Mouse (Mus musculus) ES-E14 (cell line): ENCODE results near the gene Ube2k.

Source experiments
- CHD2 ChIP-seq: IDR thresholded peaks from 2 replicates; pipeline ENCODE4 v1.6.1; 2014; ENCODE audit warnings: mild to moderate bottlenecking, low read depth, low read length, inconsistent platforms
- HCFC1 ChIP-seq: IDR thresholded peaks from 2 replicates; pipeline ENCODE4 v1.6.1; 2012; ENCODE audit warnings: low read length, inconsistent platforms, borderline replicate concordance; ENCODE audit not compliant: insufficient read depth
- MAFK ChIP-seq: IDR thresholded peaks from 2 replicates; pipeline ENCODE4 v1.6.1; 2014; ENCODE audit warnings: mild to moderate bottlenecking, low read depth, low read length, inconsistent platforms; ENCODE audit not compliant: insufficient read depth
- ZC3H11A ChIP-seq: IDR thresholded peaks from 2 replicates; pipeline ENCODE4 v1.6.1; 2012; ENCODE audit warnings: low read depth, mild to moderate bottlenecking, inconsistent platforms, low read length, borderline replicate concordance
- ZNF384 ChIP-seq: IDR thresholded peaks from 2 replicates; pipeline ENCODE4 v1.6.1; 2012; ENCODE audit warnings: low read depth, low read length, inconsistent platforms

DNA sequence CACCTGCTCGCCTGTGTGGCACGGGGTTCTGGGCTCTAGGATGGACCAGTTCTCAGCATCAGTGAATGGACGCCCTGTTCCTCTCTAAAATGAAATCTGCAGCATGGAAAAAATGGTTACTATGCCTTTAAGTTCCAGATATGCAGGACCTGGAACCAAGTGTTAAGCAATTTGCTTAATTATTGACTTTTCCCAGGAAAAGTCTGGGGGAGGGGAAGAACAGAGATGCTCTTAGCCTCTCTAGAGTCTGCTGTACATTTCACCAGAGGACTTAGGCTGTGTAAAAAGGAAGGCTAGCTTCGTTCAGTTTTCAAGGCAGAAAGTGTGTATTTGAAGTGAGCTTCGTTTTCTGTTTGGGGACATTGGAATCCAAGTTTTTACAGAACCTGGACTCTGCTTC lies 72.7 kb downstream of the Ube2k start:
- TF ChIP-seq ZNF384 (no peak), HCFC1 (no peak), CHD2 (no peak), MAFK (no peak), ZC3H11A (no peak)
